Mouse (Mus musculus) lung, adult 2 months (tissue): ENCODE results near the gene Comt.

ENCODE experiments used
- CTCF ChIP-seq: fragments of 200-500 bp; IDR thresholded peaks from 2 replicates; pipeline ENCODE4 v1.5.1; 2011; ENCODE audit warnings: mild to moderate bottlenecking, low read length, control low read depth; ENCODE audit not compliant: insufficient read depth
- POLR2A ChIP-seq: fragments of 200-500 bp; IDR thresholded peaks from 2 replicates; pipeline ENCODE4 v1.6.1; 2011; ENCODE audit warnings: low read depth, mild to moderate bottlenecking, control low read depth, low read length, borderline replicate concordance; ENCODE audit errors: extremely low read depth

GRCm38 (mm10) chr16:18357977-18358376 is 68.7 kb downstream of the Comt start:
- no peak for TF ChIP-seq POLR2A
- TF ChIP-seq CTCF = no peak
